Mouse (Mus musculus) kidney, adult 2 months (tissue): Measurements from ENCODE around the gene Hes1.

ENCODE experiments used
- CTCF ChIP-seq: fragments of 200-500 bp; conservative IDR thresholded peaks from 2 replicates; pipeline ENCODE4 v1.5.1; 2011; ENCODE audit warnings: low read depth, mild to moderate bottlenecking, control low read depth, low read length, moderate library complexity, mixed read lengths; ENCODE audit not compliant: insufficient read depth, insufficient read length
- POLR2A ChIP-seq: fragments of 200-500 bp; IDR thresholded peaks from one replicate; pipeline ENCODE4 v1.6.1; 2011; ENCODE audit warnings: low read depth, low read length, control low read depth

DNA sequence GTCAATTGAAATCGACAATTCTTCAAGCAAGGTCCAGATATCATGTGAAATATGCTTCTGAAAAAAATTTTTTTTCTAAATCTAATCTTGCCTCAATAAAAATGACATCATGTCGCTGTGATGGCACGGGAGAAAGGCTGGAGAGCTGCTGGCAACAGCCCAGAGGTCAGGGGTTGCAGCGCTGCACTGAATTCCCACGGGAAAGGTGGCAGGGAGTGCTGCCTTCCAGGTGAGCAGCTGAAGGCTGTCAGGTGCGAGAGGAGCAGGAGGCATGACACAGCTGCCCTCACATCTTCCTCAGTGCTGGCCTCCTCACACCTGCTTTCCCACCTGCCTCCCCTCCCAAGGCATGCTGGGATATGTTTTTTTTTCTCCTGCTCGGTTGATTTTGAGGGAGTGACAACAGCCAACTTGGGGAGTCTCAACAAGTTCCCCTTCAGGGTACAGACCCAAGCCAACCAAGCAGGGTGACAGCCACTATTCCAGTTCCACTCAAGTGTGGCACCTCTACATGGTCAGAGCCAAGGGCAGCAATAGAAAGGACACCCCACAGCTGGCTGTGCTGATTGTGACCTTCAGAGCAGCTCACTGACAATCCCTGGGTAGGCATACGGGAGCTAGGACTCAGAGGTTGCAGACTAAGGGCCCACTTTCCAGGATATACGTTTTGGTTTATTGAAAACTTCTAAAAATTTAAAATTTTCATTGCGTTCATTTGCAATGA lies 13.3 kb upstream of the Hes1 start:
- no peak for TF ChIP-seq CTCF
- TF ChIP-seq POLR2A: no peak
